Mouse (Mus musculus) retina, postnatal 7 days (tissue): ENCODE measurements around the gene Mmp3.
"Not testable (repeated sequence)": the region's sequence is repeated elsewhere in the genome, so short reads cannot be mapped to it uniquely, and the experiment has no call there.

Source experiments
- DNase-seq: peaks from one replicate; pipeline ENCODE4 v3.0.0-alpha.2; 2012; ENCODE audit warnings: low read depth, low spot score

Gene Mmp3

DNA sequence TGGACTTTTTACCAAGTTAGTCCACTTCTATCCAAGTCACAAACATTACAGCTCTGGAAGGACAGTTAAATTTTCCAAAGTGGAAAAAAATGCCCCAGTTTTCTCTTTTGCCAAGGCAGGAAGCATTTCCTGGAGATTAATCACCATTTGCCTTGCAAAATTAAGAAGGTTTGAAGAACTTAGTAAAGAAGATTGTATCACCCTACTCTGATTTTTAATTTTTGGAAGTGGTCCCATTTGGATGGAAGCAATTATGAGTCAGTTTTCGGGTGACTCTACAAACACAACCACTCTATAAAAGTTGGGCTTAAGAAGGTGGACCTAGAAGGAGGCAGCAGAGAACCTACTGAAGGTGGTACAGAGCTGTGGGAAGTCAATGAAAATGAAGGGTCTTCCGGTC lies at the start of gene Mmp3:
TSS of gene Mmp3 (plus strand) at position 301 of the 400 bp plus-strand sequence.
- no peak for DNase-seq

DNA sequence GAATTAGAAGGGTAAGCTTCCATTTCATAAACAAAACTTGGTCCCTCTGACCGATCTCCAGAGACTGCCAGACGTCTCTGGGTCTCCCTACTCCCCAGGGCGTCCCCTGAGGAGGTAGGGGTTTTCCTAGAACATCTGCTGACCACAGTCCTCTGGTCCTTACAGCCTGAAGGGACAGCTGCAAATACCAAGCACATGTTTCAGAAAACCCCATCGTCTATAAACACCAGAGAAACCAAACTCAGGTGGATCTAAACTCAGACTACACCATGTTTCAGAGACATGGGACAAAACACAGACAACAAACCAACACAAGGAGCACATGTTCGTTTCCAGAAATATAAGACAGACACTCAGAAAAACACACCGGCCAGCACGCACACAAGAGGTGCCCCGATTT lies 49.1 kb upstream of the Mmp3 start:
- not testable (repeated sequence) for DNase-seq

DNA sequence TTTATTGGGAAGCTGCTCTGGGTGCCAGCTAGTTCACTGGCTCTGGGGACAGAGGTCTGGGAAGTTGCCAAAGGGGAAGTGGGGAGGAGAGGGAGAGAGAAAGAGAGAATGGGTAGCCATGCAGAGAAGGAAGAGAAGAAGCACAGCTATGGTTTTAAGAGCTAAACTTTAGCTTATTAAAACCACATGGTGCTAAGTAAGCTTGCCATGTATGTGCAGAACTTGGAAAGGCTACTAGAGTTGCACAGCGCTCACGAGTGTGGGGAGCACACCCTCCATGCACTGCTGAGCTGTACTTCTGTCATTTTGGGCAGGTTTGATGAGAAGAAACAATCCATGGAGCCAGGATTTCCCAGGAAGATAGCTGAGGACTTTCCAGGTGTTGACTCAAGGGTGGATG lies 7.7 kb downstream of the Mmp3 start:
- DNase-seq: no peak

DNA sequence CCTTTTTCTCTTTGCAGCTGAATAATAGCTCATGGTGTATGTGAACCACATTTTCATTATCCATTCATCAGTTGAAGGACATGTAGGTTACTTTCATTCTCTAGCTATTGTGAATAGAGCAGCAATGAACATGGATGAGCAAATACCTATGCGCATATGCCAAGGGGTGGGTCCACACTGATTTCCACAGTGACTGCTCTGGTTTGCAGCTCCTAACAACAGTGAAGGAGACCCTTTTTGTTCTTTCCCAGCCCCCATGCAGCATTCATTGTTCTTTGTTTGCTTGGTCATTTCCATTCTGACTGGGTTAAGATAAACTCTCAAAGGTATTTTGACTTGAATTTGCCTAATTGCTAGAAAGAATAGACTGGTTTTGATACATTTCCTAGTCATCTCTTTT lies 24.6 kb downstream of the Mmp3 start:
- DNase-seq: no peak

DNA sequence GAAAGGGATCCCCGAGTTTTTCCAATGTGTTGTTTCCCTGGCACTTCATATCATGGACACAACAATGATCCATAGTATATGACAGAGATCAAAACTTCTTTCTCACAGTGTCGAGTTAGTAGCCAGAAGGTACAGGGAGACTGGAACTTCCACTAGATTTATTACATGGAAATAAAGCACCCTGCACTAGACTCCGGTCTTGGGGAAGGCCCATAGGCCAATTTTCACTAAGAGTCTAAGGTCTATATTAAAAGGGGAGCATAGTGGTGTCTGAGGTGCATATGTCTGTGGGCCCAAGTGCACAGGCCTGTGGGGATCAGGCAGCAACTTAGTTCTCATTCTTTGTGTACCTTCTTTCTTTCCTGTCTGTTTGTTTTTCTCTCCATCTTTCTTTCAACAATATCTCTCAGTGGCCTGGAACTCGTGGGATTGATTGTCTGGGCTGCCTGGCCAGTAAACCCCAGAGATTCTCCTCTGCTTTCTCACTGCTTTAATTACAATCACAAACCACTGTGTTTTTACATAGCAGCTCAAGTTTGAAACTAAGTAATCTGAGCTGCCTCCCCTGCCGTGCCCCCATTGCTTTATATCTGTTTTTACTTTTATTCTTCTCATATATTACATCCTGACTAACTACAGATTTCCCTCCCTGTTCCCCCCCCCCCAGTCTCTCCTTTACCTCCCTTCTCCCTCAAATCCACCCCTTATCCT lies 38.2 kb downstream of the Mmp3 start:
- DNase-seq: no peak

DNA sequence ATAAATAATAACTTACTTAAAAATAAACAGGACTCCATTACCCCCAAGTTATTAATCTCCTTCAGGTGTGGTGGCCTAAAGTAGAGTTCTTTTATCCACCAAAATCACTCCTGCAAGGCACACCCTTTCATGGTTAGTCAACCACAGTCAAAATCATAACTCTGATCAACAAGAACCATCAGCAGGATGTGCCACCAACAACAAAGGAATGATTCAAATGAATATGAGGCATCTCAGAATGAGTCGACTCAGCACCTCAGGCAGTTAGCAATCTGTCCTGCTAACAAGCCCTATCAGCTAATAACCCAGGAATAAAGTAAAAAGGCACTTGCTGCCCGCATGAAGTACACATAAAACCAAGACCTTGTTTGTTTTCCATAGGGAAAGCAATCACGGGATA lies 55.5 kb downstream of the Mmp3 start:
- no peak for DNase-seq

DNA sequence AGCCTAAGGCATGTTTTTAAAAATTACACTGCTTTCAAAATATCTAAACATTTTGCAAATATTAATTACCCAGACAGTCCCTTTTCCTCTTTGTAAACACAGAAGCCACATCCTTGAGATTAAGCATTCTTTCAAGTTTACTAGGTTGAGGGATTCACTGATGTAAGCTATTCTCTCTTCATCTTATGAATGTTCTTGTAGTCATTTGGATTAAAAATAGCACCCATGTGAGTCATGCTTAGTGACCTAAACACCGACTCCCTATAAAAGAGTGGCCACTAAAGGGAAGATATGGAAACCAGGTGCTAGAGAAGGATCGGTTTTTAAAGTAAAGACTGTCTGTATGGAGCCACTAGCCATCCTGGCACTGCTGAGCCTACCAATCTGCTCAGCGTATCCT lies 56.4 kb downstream of the Mmp3 start, which contains the start of gene Mmp10:
TSS of gene Mmp10 (plus strand) at position 302 of the 400 bp plus-strand sequence.
- no peak for DNase-seq
